Mouse (Mus musculus) natural killer cell, adult 2 months (primary cell): ENCODE results near the gene Arl15.

ENCODE experiments used
- DNase-seq, 2 experiments: peaks; one replicate each; pipeline ENCODE4 v3.0.0; 2022; ENCODE audit warnings: low spot score in 2 of 2

The Arl15 gene

GRCm38 (mm10) chr13:114096386-114096785 lies 302.1 kb downstream of the Arl15 start:
- DNase-seq: no peak

DNA sequence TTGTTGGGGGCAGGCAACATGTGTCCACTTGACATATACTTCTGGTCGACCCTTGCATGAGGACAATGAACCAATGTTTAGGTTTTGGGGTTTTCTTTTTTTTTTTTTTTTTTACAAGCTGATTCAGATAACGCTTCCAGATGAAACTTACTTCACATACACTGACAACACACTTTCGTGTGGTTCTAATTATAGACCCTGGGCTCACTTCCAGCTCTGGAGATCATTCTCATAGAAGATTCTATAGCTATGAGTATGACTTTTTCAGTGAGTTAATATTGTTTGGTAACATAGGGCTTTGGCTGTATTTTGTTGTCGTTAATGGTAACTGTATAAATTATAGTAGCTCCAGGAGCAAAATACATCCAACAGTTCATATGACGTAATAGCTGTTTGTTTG lies 306.9 kb downstream of the Arl15 start:
- no peak for DNase-seq

GRCm38 (mm10) chr13:114106083-114106482 lies 311.8 kb downstream of the Arl15 start:
- no peak for DNase-seq

DNA sequence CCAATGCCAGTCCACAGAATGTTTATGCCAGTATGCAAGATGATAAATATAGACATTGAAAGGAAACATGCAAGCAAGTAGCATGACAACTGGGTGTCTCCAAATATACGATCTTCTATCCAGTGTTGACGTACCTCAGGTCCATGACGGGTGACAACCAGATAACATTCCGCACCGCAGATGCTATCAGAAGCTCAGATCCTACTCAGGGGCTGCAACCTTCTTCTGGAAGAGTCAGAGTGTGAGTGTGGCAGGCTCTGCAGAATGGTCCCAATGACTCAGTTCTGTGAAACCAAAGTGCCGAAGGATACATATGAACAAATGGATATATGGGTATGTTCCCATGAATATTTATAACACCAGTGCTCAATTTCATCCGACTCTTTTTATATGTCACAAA lies 313.2 kb downstream of the Arl15 start:
- DNase-seq: no peak

GRCm38 (mm10) chr13:114109441-114109840 lies 315.1 kb downstream of the Arl15 start:
- no peak for DNase-seq

GRCm38 (mm10) chr13:114109845-114110244 lies 315.5 kb downstream of the Arl15 start:
- DNase-seq: no peak

- DNase-seq: no peak
These were observed 319.2 kb downstream of the Arl15 start for GRCm38 (mm10) chr13:114113516-114113915.

DNA sequence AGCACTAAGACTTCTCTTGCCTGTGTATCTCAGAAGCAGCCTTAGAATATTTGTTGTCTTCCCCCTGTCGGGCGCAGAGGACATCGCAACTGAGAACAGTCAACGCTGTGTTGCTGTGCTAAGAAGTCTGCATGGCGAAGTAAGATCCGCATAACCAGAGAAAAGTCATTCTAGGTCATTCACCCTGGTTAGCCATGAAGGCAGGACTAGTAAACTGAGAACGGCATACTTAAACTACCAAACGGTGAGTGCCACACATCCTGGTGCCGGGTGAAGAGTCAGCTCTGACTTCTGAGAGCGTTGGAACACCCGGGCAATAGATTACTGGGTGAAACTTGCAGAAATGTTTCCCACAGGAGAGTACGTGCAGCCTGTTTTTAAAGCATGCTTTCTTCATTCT lies 320.3 kb downstream of the Arl15 start:
- no peak for DNase-seq

DNA sequence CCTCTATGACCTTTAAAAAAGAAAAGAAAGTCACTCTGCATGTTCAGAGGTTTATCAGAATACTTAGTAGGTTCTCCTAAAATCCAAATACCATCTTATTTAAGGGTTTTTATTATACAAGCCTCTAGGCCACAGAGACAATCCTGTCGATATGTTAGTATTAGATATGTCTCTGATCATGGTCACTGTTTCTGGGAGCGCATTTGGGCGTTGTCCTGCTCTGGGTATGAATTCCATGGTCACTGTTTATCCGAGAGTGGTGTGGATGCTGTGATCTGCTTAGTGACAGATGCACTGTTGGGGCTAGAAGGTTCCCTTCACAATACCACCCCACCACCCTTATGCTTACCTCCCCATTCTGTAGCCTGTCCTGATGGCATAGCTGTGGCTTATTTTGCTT lies 320.8 kb downstream of the Arl15 start:
- DNase-seq: no peak

- DNase-seq: no peak
These were observed 324.0 kb downstream of the Arl15 start for GRCm38 (mm10) chr13:114118104-114118830.

DNA sequence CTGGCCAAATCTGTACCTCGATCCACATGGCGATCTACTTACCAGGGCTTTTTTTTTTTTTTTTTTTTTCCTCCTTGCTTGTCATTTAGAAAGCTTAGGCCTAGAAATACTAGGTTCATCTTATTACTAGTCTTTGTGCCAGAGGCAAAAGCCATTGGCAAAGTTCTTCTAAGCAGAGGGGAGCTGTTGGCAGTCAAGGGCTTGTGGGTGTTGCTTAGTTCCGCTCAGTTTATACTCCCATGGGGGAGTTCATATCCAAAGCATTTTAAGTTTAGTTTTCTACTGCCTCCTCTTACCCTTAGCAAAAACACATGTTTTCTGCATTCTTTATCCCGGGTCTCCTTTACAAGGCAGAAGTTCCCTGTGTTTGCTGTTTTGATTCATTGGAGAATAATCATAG lies 325.5 kb downstream of the Arl15 start:
- no peak for DNase-seq

- no peak for DNase-seq
These were observed 327.3 kb downstream of the Arl15 start for GRCm38 (mm10) chr13:114121591-114121990.

GRCm38 (mm10) chr13:114123391-114123790 lies 329.1 kb downstream of the Arl15 start:
- DNase-seq: no peak

DNA sequence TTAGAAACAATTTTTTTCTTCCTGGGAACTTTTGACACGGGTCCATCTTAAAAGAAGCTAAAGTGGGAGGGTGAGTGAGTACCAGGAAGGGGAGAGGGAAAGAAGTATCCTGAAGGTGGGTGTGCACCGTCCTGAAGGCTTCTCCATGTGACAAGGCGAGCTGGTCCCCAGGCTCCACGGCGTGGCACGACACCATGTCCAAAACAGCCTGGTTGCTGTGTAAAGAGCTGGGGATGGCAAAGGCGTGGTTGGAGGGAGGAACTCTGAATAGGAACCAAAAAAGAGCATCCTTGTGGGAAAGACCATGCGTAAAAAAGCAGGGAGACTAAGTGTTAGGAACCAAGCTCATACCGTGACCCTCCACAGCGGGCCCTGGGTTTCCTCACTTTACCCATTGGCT lies 330.1 kb downstream of the Arl15 start:
- no peak for DNase-seq

- DNase-seq: no peak
These were observed 330.7 kb downstream of the Arl15 start for GRCm38 (mm10) chr13:114124991-114125390.

DNA sequence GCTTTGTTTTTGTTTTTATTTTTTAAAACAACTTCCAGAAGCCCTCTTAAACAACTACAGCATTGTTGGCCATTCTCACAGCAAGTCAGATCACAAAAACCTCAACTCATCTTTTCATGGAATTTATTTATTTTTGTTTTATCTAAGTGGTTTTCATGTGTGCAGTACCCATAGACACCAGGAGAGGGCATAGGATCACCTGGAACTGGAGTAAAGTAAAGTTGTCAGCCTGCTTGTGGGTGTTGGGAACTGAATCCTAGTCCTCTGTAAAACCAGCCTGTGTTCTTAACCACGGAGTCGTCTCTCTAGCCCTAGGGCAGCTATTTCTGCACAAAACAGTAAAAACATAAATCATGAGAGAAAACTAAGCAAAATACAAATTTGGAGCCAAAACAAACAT lies 334.1 kb downstream of the Arl15 start:
- no peak for DNase-seq

DNA sequence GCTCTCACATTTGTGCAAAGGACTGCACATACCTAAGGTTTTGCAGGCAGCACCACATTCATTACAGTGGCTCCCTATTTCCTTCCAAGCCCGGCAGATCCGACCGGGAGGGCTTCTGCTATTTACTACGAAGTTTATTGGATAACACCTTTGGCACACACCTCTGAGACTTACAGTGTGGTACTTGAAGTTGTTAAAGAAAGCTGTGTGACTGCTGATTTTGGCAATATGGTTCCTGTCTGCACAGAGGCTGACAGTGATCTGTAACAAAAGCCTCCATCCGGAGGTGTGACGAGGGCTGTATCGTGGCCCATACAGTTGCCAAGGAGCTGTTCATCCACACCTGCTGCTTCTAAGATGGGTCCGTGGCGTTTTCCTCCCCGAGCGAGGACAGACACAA lies 335.7 kb downstream of the Arl15 start:
- no peak for DNase-seq

- DNase-seq: no peak
These were observed 336.4 kb downstream of the Arl15 start for GRCm38 (mm10) chr13:114130566-114131319.

- no peak for DNase-seq
These were observed 344.6 kb downstream of the Arl15 start for GRCm38 (mm10) chr13:114138921-114139320.

- DNase-seq: no peak
These were observed 345.3 kb downstream of the Arl15 start for GRCm38 (mm10) chr13:114139570-114139969.

DNA sequence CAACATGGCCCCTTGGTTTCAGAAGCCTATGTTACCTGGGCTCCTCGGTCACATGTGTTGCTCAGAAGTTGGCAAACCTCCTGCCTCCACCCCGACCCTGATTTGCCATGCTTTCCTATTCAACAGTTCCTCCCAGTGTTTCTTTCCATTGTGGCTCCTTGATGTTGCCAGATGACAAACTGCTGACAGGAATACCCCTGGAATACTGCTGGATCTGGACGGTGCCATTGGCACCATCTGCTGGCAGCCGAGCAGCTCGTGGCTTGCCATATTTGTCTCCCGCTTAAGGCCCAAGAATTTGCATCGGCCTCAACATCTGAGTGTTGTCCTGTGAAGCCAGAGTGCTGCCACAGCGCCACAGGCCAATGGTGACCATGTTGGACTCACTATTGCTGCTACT lies 348.5 kb downstream of the Arl15 start:
- DNase-seq: no peak

DNA sequence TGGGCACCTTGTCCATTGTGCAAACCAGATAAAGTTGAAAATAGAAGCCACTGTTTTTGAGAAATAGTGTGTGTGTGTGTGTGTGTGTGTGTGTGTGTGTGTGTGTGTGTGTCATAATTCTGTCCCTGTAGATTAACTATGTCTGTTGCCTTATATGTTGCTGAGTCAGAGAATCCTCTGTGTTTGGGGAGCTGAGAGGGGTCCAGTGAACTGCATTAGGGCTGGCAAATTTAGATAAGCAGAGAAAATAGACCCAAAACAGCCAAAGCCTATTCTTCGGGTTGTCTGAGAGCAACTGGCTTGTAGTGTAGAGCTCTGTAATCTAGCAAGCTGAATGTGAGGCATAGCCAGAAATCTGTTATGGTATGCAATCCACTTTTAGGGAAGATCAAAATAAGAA lies 348.9 kb downstream of the Arl15 start:
- no peak for DNase-seq
